Mouse (Mus musculus) gastrocnemius, postnatal 4 days (tissue): Measurements from ENCODE around the gene Taz. TPM values are rescaled to one million over a fixed set of nuclear protein-coding genes. Genes with fewer than 3 reads are reported as not detected.

ENCODE experiments used
- microRNA-seq: library from miRNA; unstranded; fragments of <30 nt; microRNA quantifications from one replicate; pipeline ENCODE4 v1.2.0, GENCODE M21; 2021
- total RNA-seq, 2 experiments: library from RNA; stranded (reverse); gene quantifications; 2 replicates each; pipeline ENCODE4 v1.2.3; 2021

The Taz gene
- total RNA-seq, 2 experiments from 2014 or later, result 54.9 to 66.2 TPM

Small RNA genes lying within 50 kb of the gene (microRNA-seq; reads per million reads assigned to microRNA genes)
- gene Mir7091 (3.8 reads per million, percentile 13 among the genes with 10 or more reads in this experiment), gene Mir7092 (not detected)

Other genes starting within 250 kb of the Taz start
- not detected for gene Opn1mw, start 154.4 kb upstream of the Taz start, total RNA-seq
- 10 to 100 TPM; 45.4 to 48.7 TPM for gene Mecp2, start 146.5 kb upstream of the Taz start, total RNA-seq
- gene Tex28, start 114.1 kb upstream of the Taz start, total RNA-seq, result not detected
- not detected for gene Tktl1, start 104.7 kb upstream of the Taz start, total RNA-seq
- 100 to 1,000 TPM; 265 to 281 TPM for gene Flna, start 32.1 kb upstream of the Taz start, total RNA-seq
- 10 to 100 TPM; 31.2 to 34.0 TPM for gene Emd, start 27.2 kb upstream of the Taz start, total RNA-seq
- 100 to 1,000 TPM; 263 to 305 TPM for gene Rpl10, start 11.1 kb upstream of the Taz start, total RNA-seq
- 10 to 100 TPM; 53.1 to 55.1 TPM for gene Dnase1l1, start 425 bp downstream of the Taz start, total RNA-seq
- gene Atp6ap1, start 15.2 kb downstream of the Taz start, total RNA-seq, result 10 to 100 TPM; 81.3 to 82.2 TPM
- 10 to 100 TPM; 63.4 to 74.2 TPM for gene Gdi1, start 23.1 kb downstream of the Taz start, total RNA-seq
- 10 to 100 TPM; 40.2 to 45.1 TPM for gene Fam50a, start 31.1 kb downstream of the Taz start, total RNA-seq
- gene Plxna3, start 47.2 kb downstream of the Taz start, total RNA-seq, result 10 to 100 TPM in 1 of 2 experiments, 1 to 10 TPM in 1; 9.9 to 10.2 TPM
- gene Lage3, start 71.7 kb downstream of the Taz start, total RNA-seq, result 10 to 100 TPM; 39.8 to 48.0 TPM
- gene Ubl4a, start 91.3 kb downstream of the Taz start, total RNA-seq, result 10 to 100 TPM; 46.4 to 50.2 TPM
- gene Slc10a3, start 91.4 kb downstream of the Taz start, total RNA-seq, result 1 to 10 TPM; 5.5 to 6.7 TPM
- gene Fam3a, start 111.4 kb downstream of the Taz start, total RNA-seq, result 10 to 100 TPM; 20.7 to 26.2 TPM
- gene Ikbkg, start 111.4 kb downstream of the Taz start, total RNA-seq, result 10 to 100 TPM; 35.2 to 39.4 TPM
- 10 to 100 TPM; 14.0 to 16.2 TPM for gene G6pdx, start 147.3 kb downstream of the Taz start, total RNA-seq
- gene Gm6880, start 199.5 kb downstream of the Taz start, total RNA-seq, result not detected